Mouse (Mus musculus): ENCODE data around the gene Rab35. TPM values are rescaled to one million over a fixed set of nuclear protein-coding genes. Genes with fewer than 3 reads are reported as not detected.

Gene Rab35
- total and polyA plus RNA-seq, 3 experiments = 33.8 to 62.2 (median 37.5) TPM

DNA sequence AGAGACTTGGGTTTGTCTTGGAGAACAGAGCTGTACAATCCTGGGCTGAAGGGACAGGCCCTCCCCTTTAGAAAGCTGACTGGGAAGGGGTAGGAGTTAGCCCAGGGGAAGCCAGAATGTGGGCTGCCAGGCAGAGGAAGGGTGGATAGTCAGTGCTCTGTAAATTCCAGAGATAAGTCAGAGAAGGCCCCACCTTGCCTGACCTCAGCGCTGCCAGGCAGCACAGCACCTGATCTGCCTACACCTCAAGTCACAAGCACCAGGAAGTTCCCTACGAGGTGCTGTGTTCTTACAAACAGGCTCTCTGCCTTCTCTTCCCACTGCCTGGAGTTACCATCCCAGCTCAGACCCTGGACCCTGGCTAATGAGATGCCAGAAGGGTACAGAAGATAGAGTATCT lies 38.7 kb downstream of the Rab35 start:
- Histone ChIP-seq H3K4me2 (ENCODE audit: insufficient read depth, low read depth, poor library complexity, severe bottlenecking) (no peak overlapping the region), H3K36me3 (replicated peaks in 1 of 2; ENCODE audit: control insufficient read depth in 1 of 2, insufficient read depth in 1 of 2, low read length in 1 of 2) (no peaks in the 10 kb centered on the region), H3K27ac (ENCODE audit: insufficient read depth, low read depth) (no peak overlapping the region), H3K4me1 (ENCODE audit: control insufficient read depth in 1 of 2, insufficient read depth in 2 of 2) (no peaks in the 10 kb centered on the region), H3K79me2 (replicated peaks; ENCODE audit: control insufficient read depth, extremely low read depth, insufficient read depth, poor library complexity, severe bottlenecking) (no peaks in the 10 kb centered on the region), H3K9ac (ENCODE audit: insufficient read depth, low read depth) (no peak overlapping the region), H3K4me3 (replicated peaks in 1 of 3; ENCODE audit: low read depth in 2 of 3, low read length in 2 of 3, poor library complexity in 1 of 3) (no peak overlapping the region), H3K9me3 (replicated peaks; ENCODE audit: low read length) (peaks cover 2% of the 10 kb centered on the region), H3K27me3 (replicated peaks) (peaks cover 6% of the 10 kb centered on the region)
- TF ChIP-seq BHLHE40 (IDR thresholded peaks at IDR 0.05; ENCODE audit: low read depth, low read length) = no peak
- TF ChIP-seq CHD1 (IDR thresholded peaks at IDR 0.05; ENCODE audit: low read depth, low read length) = no peak
- TF ChIP-seq POLR2A (IDR thresholded peaks at IDR 0.05; ENCODE audit: low read depth, low read length) = no peak
- TF ChIP-seq ZKSCAN1 (IDR thresholded peaks at IDR 0.05; ENCODE audit: borderline replicate concordance, low read depth, low read length) = no peak
- TF ChIP-seq E2F4 (IDR thresholded peaks at IDR 0.05; ENCODE audit: insufficient replicate concordance, low read depth, low read length) = no peak
- TF ChIP-seq ELF1 (IDR thresholded peaks at IDR 0.05; ENCODE audit: low read depth, low read length) = no peak
- TF ChIP-seq IRF4 (IDR thresholded peaks at IDR 0.05; ENCODE audit: low read depth, low read length) = no peak
- TF ChIP-seq NELFE (IDR thresholded peaks at IDR 0.05; ENCODE audit: low read depth, low read length) = no peak
- no peak for TF ChIP-seq TBP (conservative IDR thresholded peaks at IDR 0.05; ENCODE audit: low read depth, low read length)
- no peak for TF ChIP-seq RAD21 (IDR thresholded peaks at IDR 0.05; ENCODE audit: low read depth, low read length)
- TF ChIP-seq ZNF384 (IDR thresholded peaks at IDR 0.05; ENCODE audit: low read depth, low read length) = no peak
- no peak for TF ChIP-seq CTCF (conservative IDR thresholded peaks at IDR 0.05 in 1 of 2, IDR thresholded peaks at IDR 0.05 in 1 of 2; ENCODE audit: low read depth in 2 of 2, low read length in 2 of 2)
- TF ChIP-seq ZC3H11A (IDR thresholded peaks at IDR 0.05; ENCODE audit: low read depth, low read length) = no peak
- no peak for TF ChIP-seq RCOR1 (conservative IDR thresholded peaks at IDR 0.05; ENCODE audit: low read depth, low read length)
- no peak for TF ChIP-seq USF2 (conservative IDR thresholded peaks at IDR 0.05; ENCODE audit: low read depth, low read length)
- in situ Hi-C loops (cut with MboI; ENCODE audit: low pct_ligation_motif_present, low pct_unique_long_range_greater_than_20kb, low sequenced_read_pairs) (no loop called here), dilution Hi-C loops (cut with MboI; ENCODE audit: extremely low pct_ligation_motif_present, extremely low pct_unique_long_range_greater_than_20kb, low sequenced_read_pairs) (no loop called here)
- DNase-seq (ENCODE audit: extremely low read depth) = no peak

GRCm38 (mm10) chr5:115671846-115672245 lies 40.1 kb downstream of the Rab35 start:
- no peak overlapping the region for H3K4me3 ChIP-seq (replicated peaks in 1 of 3; ENCODE audit: low read depth in 2 of 3, low read length in 2 of 3, poor library complexity in 1 of 3)
- no peaks in the 10 kb centered on the region for H3K79me2 ChIP-seq (replicated peaks; ENCODE audit: control insufficient read depth, extremely low read depth, insufficient read depth, poor library complexity, severe bottlenecking)
- in situ Hi-C loops (cut with MboI; ENCODE audit: low pct_ligation_motif_present, low pct_unique_long_range_greater_than_20kb, low sequenced_read_pairs) (no loop called here), dilution Hi-C loops (cut with MboI; ENCODE audit: extremely low pct_ligation_motif_present, extremely low pct_unique_long_range_greater_than_20kb, low sequenced_read_pairs) (no loop called here)
- H3K36me3 ChIP-seq (replicated peaks in 1 of 2; ENCODE audit: control insufficient read depth in 1 of 2, insufficient read depth in 1 of 2, low read length in 1 of 2) = no peaks in the 10 kb centered on the region
- no peak overlapping the region for H3K9ac ChIP-seq (ENCODE audit: insufficient read depth, low read depth)
- no peaks in the 10 kb centered on the region for H3K9me3 ChIP-seq (replicated peaks; ENCODE audit: low read length)
- DNase-seq (ENCODE audit: extremely low read depth) = no peak
- TF ChIP-seq CHD1 (IDR thresholded peaks at IDR 0.05; ENCODE audit: low read depth, low read length) (no peak), ELF1 (IDR thresholded peaks at IDR 0.05; ENCODE audit: low read depth, low read length) (no peak), NRF1 (IDR thresholded peaks at IDR 0.05; ENCODE audit: low read depth, low read length) (no peak), JUN (IDR thresholded peaks at IDR 0.05; ENCODE audit: insufficient read depth, low read depth, low read length) (no peak), CHD2 (IDR thresholded peaks at IDR 0.05; ENCODE audit: low read length) (no peak), E2F4 (IDR thresholded peaks at IDR 0.05; ENCODE audit: insufficient replicate concordance, low read depth, low read length) (no peak), ZC3H11A (IDR thresholded peaks at IDR 0.05; ENCODE audit: low read depth, low read length) (no peak)
- no peak overlapping the region for H3K4me2 ChIP-seq (ENCODE audit: insufficient read depth, low read depth, poor library complexity, severe bottlenecking)
- H3K27me3 ChIP-seq (replicated peaks) = peaks cover 4% of the 10 kb centered on the region
- H3K27ac ChIP-seq (ENCODE audit: insufficient read depth, low read depth) = no peak overlapping the region
- H3K4me1 ChIP-seq (ENCODE audit: control insufficient read depth in 1 of 2, insufficient read depth in 2 of 2) = no peaks in the 10 kb centered on the region

Measured in CH12.LX (cell line).